Mouse (Mus musculus): ENCODE results near the gene Gm44502. TPM values are rescaled to one million over a fixed set of nuclear protein-coding genes. Genes with fewer than 3 reads are reported as not detected.

Gm44502 gene
- polyA plus RNA-seq (2017; shearing (Covaris generic)), result not detected

DNA sequence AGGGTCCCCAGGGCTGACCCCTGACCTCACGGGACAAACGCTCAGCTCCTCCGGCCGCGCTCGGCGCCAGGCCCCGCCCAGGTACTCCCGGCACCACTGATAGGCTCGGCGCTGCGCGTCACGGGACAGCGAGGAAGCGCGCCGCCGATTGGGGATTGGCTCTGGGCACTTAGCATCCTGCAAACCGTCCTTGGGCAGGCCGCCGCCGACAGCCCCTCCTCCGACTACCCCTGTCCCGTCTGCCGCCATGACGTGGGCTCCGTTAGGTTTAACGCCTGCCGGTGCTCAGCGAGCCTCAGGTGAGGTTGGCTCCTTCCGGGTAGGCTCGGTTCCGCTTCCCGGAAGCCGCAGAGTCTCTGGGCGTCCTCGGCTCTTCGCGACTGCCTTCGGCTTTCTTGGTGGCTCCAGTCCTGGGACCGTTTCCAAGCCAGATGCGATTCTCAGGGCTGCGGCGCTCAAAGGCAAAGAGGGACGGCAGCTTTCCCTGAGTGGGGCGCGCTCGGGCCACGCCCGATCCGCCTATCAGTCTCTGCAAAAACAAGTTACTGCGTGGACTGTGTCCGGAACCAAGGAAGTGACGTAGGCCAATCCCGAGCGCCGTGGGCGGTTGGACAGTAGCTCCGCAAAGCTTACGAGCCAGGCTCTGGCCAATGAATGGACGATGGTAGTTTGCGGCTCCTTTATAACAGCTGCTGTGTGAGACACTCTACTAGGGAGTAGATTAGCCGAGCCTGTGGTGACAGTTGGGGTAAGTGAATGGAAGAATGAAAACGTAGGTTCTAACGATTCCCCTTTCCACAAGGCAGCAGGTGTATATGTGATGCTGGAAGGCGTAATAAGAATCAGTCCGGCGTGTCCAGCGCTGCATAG is at the start of gene Gm44502, which contains the start of the genes C730034F03Rik and Chkb:
TSS of gene Gm44502 (minus strand) at position 345 of the 870 bp plus-strand sequence.
TSS of gene C730034F03Rik (plus strand) at position 238 of the 870 bp plus-strand sequence.
TSS of gene Chkb (minus strand) at position 557 of the 870 bp plus-strand sequence.

DNA sequence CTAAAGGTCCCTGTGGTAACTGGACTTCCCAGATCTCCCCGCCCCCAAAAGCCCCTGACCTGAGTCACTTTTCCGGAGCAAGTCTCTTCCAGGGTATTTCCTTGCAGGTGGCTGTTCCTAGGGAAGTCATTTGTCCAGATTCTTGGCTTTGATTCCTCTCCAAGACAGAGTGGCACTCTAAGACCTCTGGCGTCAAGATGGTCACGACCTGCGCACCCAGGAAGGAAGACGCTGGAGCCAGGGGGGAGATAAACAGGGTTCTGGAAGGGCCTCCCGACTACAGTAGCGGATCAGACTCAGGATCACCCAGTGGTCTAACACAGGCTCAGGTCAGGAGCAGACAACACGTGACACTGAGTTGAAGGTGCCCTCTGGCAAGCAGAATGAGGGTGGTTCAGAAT is 47.6 kb upstream of the Gm44502 start, which contains the start of gene Arsa:
TSS of gene Arsa (minus strand) at position 335 of the 401 bp plus-strand sequence.

DNA sequence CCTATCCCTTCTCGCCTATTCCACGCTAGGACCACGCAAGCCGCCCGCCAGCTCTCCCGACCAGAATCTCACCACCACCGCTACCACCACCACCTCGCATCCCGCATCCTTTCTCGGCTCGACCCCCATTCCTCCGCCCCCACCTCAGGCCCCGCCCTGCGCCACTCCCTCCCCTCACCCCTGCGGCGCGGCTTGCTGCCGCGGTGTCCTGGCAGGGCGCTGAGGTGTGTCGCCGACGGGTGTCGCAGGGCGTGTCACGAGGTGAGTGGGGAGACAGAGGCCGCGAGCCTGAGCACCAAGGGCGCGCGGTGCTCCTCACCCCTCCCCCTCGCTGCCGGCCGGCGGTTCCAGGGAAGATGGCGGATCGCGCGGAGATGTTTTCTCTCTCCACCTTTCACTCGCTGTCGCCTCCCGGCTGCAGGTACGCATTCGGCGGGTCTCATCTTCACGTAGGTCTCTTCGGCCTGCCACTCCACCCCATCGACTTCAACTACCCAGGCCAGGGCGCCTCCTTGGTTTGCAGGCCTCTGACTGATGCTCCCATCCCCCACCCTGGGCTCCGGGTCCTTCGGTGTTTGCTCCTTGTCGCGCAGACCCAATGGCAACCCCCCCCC is 24.5 kb upstream of the Gm44502 start, which contains the start of gene Mapk8ip2:
TSS of gene Mapk8ip2 (plus strand) at position 49 of the 614 bp plus-strand sequence.

DNA sequence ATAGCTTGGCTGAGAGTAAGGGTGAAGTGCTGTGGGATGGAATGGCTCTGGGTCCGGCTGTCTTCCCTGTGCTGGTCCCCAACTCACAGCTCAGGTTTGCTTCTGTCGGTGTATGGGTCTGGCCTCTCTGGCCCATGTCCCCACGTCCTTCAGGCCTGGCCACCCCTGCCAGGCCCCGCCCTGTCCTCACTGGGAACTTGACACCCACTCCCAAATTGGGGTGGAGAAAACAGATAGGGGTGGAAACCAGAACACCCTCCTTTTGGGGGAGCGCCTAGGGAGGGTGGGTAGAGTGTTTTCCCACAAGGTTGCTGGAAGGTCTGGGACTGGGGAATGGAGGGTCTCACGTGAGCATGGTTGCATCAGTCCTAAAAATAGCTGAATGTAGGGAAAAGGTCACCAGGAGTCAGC is 3.8 kb downstream of the Gm44502 start, which contains the start of gene Cpt1b:
TSS of gene Cpt1b (minus strand) at position 153 of the 411 bp plus-strand sequence.

DNA sequence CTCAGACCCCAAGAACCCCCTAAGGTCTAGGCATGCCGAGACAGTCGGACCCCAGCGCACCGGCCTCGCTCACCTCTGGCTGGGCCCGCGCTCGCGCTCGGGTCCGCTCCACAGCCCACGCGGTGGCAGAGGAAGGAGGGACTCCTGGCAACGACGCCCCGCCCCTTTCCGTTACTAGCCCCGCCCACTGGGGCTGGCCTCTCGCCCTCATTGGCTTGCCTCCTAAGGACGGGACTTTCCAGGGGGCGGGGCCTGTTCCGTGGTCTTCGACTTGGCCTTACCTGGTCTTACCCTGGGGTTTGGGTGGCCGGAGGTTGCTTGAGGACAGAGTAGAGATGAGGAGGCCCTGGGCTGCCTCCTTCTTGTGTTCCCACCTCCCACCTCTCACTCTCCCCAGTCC is 19.4 kb downstream of the Gm44502 start, which contains the start of gene Syce3:
TSS of gene Syce3 (minus strand) at position 386 of the 400 bp plus-strand sequence.

DNA sequence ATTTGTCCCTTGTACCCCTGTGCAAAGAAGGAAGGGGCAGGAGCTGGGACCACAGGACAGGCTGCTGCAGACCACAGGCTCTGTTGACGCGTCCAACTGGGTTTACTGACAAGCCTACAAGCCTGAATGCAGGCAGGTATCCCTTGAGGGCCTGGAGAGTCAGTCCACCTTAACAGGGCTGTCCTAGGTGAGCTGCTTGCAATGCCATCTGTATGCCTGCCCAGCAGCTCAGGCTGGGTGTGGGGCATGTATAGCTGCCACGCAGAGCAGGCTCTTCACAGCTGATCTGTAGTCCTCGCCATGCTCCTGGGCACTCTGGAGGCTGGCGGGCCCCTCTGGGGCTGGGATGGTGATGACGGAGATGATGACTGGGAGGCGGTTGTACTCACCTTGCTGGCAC is 44.9 kb downstream of the Gm44502 start, which contains the start of gene Klhdc7b:
TSS of gene Klhdc7b (plus strand) at position 301 of the 400 bp plus-strand sequence.

DNA sequence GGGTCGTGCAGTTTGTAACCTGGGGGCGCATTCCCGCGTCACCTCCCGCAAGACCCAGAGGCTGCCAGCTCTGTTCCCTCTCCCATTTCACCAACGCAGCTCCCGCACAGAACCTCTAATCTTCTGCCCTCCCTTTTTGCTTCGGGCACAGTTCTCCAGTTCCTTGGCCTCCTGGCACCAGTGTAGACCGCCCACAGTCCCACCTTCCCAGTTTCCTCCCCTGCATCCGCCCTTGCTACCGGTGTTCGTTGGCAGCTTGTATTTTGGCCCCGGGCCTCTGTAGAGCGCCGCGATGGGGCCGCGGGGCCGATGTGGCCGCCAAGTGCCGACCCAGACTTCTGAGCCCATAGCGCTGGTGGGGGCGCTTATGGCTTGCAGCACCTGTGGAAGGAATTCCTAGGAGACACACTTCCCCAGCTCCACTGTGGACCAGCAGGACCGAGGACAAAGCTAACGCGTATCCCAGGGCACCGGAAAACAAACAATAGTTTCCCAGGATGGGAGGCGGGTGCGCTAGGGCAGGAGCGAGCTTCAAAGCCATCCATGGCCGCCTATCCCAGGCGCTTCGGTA is 50.6 kb downstream of the Gm44502 start, which contains the start of gene Odf3b:
TSS of gene Odf3b (minus strand) at position 452 of the 571 bp plus-strand sequence.

DNA sequence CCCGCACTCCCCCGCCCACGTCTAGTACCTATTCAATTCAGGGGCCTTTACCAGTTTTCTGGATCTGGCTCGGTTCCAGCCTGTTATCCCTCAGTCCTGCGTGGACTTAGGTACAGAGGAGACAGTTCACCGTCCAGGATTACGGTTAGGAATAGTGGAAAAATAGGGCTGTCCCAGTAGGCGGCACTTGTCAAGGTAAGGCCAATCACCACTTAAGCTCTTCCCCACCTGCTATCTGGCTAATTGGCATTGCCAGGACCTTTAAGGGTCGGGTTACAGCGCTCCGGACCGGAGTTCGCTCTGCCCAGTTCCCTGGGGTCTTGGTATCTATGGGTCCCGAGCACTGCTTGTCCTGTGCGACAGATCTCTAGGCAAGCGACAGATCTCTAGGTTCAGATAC is 52.5 kb downstream of the Gm44502 start, which contains the start of gene Tymp:
TSS of gene Tymp (minus strand) at position 83 of the 400 bp plus-strand sequence.

DNA sequence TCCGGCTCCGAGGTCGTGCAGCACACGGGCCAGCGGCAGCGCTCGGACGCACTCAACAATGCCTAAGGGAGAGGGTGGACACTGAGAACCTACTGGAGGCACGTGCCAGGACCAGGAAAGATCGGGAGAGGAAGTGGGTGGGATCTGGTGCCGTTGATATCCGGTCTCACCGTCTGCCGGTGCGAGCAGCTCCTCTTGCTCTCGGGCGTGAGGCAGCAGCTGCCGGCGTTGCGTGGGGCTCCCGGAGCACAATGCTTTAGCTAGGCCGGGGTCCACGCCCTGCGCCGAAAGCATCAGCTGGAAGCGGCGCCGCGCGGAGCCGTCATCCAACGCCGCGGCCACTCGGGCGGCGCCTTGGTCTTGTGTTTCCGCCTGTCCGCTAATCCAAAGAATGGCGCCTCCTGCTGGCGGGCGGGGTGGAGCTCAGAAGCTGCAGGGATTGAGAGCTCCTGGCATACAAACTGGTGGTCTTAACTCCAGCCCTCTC is 55.7 kb downstream of the Gm44502 start, which contains the start of gene Sco2:
TSS of gene Sco2 (minus strand) at position 85 of the 487 bp plus-strand sequence.

Other genes starting within 250 kb of the Gm44502 start
- 0.32 TPM for gene Plxnb2, start 248.9 kb downstream of the Gm44502 start, polyA plus RNA-seq (2017; shearing (Covaris generic))
- 44.6 TPM for gene Dennd6b, start 233.2 kb downstream of the Gm44502 start, polyA plus RNA-seq (2017; shearing (Covaris generic))
- 16.7 TPM for gene Ppp6r2, start 218.1 kb downstream of the Gm44502 start, polyA plus RNA-seq (2017; shearing (Covaris generic))
- 99.5 TPM for gene Sbf1, start 114.4 kb downstream of the Gm44502 start, polyA plus RNA-seq (2017; shearing (Covaris generic))
- not detected for gene Adm2, start 107.0 kb downstream of the Gm44502 start, polyA plus RNA-seq (2017; shearing (Covaris generic))
- 0.60 TPM for gene Miox, start 95.3 kb downstream of the Gm44502 start, polyA plus RNA-seq (2017; shearing (Covaris generic))
- gene Lmf2, start 74.0 kb downstream of the Gm44502 start, polyA plus RNA-seq (2017; shearing (Covaris generic)), result 42.8 TPM
- 144 TPM for gene Ncaph2, start 74.0 kb downstream of the Gm44502 start, polyA plus RNA-seq (2017; shearing (Covaris generic))
- gene Sco2, start 55.9 kb downstream of the Gm44502 start, polyA plus RNA-seq (2017; shearing (Covaris generic)), result 3.4 TPM
- gene Tymp, start 52.7 kb downstream of the Gm44502 start, polyA plus RNA-seq (2017; shearing (Covaris generic)), result 1.5 TPM
- not detected for gene Odf3b, start 50.4 kb downstream of the Gm44502 start, polyA plus RNA-seq (2017; shearing (Covaris generic))
- not detected for gene Klhdc7b, start 44.8 kb downstream of the Gm44502 start, polyA plus RNA-seq (2017; shearing (Covaris generic))
- gene Syce3, start 19.2 kb downstream of the Gm44502 start, polyA plus RNA-seq (2017; shearing (Covaris generic)), result not detected
- gene Cpt1b, start 3.8 kb downstream of the Gm44502 start, polyA plus RNA-seq (2017; shearing (Covaris generic)), result 0.37 TPM
- 6.8 TPM for gene C730034F03Rik, start 107 bp downstream of the Gm44502 start, polyA plus RNA-seq (2017; shearing (Covaris generic))
- 102 TPM for gene Chkb, start 212 bp upstream of the Gm44502 start, polyA plus RNA-seq (2017; shearing (Covaris generic))
- gene Mapk8ip2, start 24.2 kb upstream of the Gm44502 start, polyA plus RNA-seq (2017; shearing (Covaris generic)), result not detected
- 13.1 TPM for gene Arsa, start 47.7 kb upstream of the Gm44502 start, polyA plus RNA-seq (2017; shearing (Covaris generic))
- gene Shank3, start 69.9 kb upstream of the Gm44502 start, polyA plus RNA-seq (2017; shearing (Covaris generic)), result not detected
- gene Acr, start 138.6 kb upstream of the Gm44502 start, polyA plus RNA-seq (2017; shearing (Covaris generic)), result not detected
- 0.80 TPM for gene Rabl2, start 162.2 kb upstream of the Gm44502 start, polyA plus RNA-seq (2017; shearing (Covaris generic))